Mouse (Mus musculus): ENCODE measurements around the gene Asap2.

Asap2 gene

DNA sequence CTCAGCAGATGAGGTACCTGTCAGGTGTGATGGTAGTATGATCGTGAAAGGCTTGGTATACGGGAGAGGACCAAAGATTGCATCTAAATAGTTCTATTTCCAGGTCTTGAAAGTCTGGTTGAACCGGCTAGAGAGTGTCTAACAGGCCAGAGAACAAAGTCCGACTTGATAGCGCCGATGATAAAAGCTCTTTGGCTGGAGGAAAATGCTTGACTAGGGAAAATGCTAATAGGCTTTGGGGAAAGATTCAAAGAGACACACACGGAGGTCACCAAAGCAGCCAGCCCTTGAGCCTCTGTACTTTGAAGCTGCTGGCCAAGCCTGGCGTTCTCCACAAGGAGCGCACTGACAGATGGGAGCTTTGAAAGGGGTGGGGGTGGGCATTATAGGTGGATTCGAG is 219.0 kb downstream of the Asap2 start:
- DNase-seq (ENCODE audit: low spot score): no peak

DNA sequence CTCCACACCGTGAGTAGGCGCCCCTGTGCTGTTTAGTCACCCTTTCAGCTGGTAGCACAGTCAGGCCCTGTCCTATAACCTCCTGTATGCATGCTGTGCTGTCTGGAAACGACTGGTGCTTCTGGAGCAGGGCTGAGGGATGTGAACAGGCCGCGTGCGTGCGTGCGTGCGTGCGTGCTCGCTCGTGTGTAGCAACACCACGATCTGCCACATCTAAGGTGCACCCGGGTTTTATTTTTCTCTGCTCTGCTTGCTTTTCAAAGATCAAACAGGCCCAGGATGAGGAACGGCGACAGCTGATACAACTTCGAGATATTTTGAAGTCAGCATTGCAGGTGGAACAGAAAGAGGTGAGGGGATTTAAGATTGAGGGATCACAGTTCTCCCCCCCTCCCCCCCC is 222.6 kb downstream of the Asap2 start:
- no peak for DNase-seq (ENCODE audit: low spot score)

DNA sequence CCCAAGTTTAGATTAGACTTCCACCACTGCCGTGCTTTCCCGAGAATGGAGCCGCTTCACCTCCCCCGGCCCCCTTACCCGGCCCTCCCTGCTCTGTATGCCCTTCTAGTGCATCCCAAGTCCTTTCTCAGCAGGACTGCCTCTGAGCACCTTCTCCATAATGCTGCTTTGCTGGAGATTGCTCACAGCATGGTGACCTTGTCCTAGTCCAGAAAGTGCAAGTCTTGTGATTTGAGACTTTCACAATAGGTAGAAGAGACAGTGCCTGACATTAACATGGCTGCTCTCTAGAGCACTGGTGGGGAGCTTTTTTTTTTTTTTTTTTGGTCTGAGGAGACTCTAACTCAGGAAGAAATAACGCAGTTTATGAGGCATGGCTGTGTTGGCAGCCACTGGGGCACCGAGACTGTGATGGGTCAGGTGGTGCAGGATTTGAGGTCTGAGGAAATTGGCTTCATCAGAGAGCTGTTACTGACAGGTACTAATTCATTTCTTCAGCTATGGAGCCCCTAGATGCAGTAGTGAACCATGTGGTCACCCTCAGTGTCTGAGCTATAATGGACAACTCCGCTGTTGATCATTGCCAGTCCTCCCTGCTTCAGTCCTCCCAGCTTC is 224.4 kb downstream of the Asap2 start:
- no peak for DNase-seq (ENCODE audit: low spot score)

DNA sequence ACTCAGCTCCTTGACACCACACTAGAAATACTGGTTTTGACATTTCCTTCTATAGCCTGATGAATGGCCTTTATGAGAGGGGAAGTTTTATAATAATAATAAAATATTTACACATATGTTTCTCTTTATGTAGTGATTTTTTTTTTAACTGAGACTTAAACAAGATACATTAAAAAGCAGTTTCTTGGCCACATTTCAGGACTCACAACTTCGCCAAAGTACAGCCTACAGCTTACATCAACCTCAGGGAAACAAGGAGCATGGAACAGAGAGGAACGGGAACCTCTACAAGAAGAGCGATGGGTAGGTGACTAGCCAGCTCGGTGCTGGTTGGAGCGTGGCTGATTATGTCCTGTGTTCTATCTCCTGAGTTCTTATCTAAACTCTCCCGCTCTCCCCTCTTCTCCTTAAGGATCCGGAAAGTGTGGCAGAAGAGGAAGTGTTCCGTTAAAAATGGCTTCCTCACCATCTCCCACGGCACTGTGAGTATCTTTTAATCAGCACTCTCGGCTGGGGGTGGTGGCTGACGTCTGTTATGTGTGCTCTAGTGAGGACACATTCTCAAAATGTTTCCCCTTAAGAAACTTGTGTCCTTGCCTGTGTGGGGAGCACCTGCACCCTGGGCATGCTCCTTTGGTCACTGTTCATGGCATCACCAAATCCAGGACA is 227.7 kb downstream of the Asap2 start:
- DNase-seq (ENCODE audit: low spot score): no peak

DNA sequence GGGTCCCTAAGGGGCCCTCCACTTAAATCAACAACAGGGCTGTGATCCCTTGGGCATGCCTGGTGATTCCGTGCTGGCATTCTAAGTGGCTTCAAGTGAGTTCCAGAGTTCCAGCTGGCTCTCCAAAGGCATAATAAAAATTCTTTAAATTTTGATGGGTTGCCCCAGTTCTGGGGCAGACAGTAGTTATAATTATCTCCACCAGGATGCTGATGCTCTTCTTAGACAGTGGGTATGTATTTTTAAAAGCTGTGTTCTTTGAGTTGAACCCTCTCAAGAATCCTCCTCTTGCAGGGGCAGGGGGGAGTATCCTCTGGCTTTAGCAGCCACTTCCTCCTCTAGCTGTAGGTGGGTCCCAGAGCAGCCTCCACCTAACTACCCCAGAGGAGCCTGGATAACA is 230.3 kb downstream of the Asap2 start:
- DNase-seq (ENCODE audit: low spot score): no peak

DNA sequence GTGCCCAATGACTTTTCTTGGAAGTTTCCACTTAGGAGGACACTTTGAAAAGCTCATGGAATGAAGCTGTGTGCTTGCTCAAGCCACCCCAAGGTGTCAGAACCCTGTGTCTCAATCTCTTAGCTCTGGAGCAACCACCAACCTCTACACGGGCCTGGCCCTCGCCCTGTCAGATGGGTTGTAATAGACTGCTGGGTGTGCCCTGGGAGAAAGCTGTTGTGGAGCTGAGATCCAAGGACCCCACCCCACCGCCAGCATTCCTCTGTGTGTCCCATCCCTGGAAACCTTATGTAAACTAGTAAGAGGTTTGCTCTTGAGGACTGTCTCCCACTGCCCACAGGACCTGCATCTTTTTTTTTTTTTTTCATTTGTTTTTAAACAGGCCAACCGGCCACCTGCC is 233.7 kb downstream of the Asap2 start:
- no peak for DNase-seq (ENCODE audit: low spot score)

DNA sequence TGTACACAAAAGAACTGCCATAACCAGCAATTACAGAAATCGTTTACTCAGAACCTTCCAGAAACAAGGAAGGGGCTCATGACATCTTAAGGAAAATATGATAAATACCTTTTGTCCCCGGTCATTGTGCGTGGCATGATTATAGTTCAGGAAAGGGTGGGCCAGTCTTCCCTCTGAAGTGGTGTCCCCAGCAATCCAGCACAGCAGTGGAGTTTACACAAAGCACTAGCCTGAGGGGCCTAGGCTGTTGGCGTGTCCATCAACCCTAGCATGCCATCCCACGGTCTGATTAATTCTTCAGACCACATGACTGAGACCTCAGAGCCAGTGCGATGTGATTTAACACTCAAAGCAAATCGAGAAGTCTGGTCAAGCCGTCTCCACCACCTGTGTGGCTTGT is 235.1 kb downstream of the Asap2 start:
- no peak for DNase-seq (ENCODE audit: low spot score)

DNA sequence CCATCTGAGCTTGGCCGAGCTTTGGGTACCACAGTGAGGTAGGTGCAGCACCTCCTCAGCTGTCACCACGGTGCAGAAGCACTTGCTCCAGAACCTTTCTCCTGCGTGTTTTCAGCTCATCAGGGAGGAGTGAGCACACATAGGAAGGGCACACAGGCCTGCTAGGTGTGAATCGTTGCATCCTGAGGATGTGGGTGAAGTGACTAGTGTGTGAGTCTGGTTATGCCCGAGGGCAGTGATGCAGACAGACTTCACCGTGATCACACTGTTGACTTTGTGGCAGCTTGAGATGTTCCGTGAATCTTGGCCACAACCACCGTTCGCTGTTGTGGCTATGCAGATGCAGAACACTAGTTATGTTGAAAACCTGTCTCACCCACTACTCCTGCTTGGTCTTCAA is 236.1 kb downstream of the Asap2 start:
- no peak for DNase-seq (ENCODE audit: low spot score)

DNA sequence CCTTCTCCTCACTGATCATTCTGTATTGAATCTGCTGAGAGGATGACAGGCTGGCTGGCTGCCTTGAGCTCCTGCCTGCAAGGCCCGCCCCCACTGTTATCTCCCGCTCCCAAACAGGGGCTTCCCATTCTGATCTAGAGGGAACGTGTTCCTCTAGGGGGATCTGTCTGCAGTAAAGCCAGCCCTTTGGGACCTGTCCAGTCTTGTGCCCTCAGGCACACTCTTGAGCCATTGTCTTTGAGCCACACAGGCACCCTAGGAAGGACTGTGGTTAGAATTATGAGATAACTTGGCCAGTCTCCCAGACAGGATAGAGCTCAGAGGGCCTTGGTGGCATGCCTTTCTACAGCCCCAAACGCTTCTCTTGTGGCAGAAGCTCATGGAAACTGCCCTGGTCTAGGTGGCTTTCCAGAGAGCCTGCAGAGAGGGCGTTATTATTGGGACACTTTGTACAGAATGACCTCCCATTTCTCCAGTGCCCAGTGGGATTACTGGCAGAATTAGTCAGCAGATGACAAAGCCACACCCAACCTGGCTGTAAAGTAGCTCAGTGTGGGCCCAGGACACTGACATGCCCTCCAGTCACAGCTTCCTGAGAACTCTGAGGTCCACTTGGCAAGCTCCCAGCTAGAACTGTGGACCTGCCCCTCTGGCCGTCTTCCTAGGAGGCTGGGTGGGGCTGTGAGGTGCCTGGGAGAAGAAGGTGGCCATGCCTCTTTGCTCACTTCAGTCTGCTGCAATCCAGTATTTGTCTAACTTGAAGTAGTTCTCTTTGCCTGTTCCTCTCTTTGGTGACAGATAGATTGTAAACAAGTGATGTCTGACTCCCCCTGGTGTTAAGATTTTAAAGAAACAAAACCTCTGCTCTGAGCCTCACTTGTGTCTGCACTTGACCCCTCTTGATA is 237.1 kb downstream of the Asap2 start:
- peak; percentile 80 for DNase-seq (ENCODE audit: low spot score)

DNA sequence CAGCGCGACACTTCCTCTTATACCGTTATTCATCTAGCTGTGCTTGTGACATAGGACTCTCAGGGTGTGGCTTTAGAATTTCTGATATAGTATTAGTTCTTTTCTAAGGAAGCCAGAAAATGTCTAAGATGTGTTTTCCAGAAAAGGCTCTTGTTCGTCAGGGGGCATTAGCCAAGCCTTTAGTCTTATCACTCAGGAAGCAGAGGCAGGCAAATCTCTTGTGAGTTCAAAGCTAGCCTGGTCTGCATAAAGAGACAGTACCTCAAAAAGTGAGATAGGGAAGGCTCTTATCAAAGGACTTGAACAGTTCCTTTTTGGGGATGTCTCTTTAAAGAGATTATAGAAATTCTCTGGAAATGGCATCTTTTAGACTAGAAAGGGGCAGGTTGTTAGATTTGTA is 238.4 kb downstream of the Asap2 start:
- no peak for DNase-seq (ENCODE audit: low spot score)

DNA sequence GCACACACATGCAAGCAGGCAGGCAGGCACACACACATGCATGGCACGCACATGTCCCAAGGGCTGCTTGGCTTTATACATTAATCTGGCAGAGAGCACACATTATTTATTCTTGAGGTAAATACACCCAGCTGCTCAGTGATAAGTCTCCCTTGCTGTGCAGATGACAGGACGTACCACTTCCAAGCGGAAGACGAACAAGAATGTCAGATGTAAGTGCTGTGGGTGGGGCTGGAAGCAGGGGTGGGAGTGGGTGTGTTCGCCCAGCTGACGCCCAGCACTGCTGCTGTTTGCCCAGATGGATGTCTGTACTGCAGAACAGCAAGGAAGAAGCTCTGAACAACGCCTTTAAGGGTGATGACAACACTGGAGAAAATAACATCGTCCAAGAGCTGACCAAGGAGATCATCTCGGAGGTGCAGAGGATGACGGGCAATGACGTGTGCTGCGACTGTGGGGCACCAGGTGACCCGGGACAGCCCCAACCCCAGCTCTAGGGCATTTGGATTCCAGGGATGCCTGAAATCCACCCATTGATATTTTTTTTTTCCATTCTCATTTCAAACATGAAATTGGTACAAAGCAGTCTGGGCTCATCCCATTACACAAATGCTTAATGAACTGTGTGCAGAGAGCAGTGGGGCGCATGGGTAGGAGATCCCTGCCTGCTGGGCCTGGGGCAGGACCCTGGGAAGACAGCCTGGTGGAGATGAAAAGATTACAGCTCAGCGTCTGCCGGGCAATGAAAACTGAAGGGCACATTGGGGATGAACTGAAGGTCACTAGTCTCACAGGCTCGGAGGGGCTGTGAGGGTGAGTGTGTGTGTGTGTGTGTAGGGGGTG is 239.0 kb downstream of the Asap2 start:
- DNase-seq (ENCODE audit: low spot score): no peak

DNA sequence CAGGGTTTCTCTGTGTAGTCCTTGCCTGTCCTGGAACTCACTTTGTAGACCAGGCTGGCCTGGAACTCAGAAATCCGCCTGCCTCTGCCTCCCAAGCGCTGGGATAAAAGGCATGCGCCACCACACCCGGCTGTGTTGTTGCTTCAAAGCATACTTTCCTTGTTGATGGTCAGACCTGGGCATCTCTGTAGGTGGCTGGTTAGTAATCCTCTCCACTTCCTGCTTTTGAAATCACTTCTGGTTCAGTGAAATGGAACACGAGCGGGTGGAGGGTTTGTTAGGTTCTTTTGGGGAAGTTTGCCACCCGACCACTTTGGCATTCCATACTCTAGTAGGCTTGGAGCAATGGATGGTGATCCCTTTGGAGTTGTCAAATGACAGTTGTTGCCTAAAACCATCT is 243.5 kb downstream of the Asap2 start:
- DNase-seq (ENCODE audit: low spot score): no peak

DNA sequence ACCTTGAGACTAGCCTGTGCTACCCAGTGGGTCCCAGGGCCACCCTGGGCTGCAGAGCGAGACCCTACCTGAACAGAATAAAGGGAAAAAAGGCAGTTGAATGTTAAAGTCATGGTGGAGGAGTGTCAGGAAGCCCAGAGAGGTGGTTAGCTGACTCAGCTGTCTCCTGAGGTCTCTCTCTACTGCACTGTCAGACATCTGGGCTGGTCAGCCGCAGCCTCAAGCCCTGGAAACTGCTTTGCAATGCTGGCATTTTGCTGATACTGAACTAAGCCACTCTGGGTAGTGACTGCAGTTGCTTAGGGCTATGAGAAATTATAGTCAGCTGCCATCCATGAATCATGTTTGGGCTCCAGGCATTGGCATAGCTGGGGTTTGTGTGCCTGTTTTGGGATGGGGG is 244.3 kb downstream of the Asap2 start:
- DNase-seq (ENCODE audit: low spot score): no peak

DNA sequence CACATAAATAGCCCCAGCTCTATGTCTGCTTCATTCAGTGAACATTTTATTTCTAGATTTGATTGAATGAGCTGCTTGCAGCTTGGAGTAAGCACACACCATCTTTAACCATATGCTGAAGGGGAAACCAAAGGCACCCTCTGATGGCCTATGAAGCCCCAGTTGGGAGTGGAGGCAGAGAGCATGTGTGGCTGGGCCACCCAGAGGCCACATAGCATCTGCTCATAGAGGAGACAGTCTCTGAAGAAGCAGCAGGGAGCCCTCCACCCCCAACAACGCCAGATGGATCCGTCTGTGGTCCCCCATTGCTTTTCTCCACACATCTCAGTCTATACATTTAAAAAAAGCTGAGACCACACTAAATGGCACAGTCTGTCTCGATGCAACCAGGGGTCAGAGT is 251.7 kb downstream of the Asap2 start:
- DNase-seq (ENCODE audit: low spot score): no peak

DNA sequence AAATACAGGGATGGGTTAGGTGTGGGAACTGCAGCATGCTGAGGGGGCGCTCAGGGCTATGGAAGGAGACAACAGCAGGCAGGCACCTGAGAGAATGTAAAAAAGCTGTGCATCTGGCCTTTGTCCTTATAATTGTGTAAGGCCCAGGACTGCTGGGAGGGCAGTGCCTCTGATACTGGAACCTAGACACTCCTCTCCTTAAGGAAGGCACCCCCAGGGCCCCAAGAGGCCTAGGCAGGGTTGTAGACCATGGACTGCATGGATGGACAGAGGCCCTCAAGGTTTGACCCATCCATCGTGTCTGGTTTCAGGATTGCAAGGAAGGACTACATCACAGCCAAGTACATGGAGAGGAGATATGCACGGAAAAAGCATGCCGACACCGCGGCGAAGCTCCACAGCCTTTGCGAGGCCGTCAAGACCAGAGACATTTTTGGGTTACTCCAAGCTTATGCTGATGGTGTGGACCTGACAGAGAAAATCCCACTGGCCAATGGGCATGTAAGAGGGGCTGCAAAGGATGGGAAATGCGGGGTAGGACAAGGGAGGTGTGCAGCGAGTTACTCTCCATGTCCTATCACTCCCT is 254.2 kb downstream of the Asap2 start:
- DNase-seq (ENCODE audit: low spot score): no peak

DNA sequence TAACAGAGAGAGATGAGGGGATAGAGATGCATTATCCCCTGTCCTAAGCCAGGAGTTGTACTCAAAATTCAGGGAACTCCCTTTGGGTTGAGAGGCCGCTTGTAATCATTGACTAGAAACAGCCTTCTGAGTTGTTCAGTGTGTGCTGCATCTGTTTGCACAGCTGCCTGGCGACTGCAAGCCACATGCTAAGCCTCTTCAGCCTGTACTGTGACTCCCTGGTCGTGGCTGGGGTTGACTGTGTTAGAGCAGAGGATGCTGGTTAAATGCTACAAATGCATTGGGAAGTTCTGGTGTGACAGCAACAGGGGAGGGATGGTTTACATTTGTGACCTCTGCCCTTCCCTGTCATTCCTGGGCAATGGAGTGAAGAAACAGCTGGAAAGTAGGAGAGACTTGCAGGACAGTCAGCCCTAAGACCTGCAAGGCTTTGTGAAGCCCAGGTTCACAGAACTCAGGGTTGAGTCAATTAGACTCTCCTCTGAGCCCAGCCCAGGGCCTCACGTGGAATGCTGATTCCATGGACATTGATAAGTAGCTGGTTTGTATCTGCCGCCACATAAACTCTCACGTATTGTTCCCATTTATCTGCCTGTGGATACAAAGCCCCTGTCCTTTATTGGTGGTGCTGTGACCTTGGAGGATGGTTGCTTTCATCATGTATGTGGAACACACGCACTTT is 257.6 kb downstream of the Asap2 start:
- no peak for DNase-seq (ENCODE audit: low spot score)

DNA sequence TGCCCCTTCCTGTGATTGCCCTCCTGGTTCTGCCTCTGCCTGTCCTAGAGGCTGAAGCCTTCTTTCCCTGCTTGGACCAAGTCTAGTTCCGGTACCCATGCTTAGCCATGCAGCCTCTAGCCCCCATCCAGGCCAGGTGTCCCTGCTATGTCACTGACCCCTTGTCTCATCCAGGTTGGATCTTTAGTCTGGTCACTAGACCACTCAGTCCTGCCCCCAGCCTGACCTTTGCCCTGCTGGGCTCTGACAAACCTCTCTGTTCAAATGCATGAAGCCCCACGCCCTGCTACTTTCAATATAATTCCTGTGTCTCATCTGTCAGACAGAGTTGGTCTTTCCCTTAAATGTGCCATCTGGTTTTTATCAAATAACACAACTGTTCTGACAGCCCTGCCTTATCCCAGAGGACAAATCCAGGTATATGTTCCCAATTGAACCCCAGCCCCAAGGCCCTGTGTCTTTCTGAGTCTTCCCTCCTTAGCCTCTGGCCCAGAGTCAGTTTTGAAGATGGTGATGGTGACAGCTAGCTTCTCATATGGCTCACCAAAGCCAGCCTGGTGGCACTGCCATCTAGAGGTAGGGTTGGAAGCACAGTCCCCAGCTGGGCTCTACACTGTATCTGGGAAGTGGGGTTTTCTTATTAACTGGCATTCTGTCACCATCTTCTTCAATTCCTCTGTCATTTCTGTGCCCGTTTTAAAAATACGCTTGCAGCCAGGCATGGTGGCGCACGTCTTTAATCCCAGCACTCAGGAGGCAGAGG is 270.4 kb downstream of the Asap2 start:
- no peak for DNase-seq (ENCODE audit: low spot score)

DNA sequence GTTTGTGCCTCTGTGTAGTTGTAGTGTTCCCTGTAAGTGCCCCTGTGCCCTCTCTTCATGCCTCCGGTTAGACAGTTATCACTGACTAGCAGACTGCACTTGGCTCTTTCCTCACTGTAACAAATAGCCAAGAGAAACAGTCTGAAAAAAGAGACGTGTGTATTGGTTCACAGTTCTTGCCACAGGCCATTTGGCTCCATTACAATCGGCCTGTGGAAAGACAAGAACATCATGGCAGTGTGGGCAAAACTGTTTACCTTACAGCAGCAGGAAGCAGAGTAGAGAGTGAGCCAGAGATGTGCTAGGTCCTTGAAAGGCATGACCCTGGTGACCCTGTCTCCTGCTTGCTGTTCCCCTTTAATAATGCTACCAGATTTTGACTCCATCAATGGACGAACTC is 271.3 kb downstream of the Asap2 start:
- DNase-seq (ENCODE audit: low spot score): no peak

DNA sequence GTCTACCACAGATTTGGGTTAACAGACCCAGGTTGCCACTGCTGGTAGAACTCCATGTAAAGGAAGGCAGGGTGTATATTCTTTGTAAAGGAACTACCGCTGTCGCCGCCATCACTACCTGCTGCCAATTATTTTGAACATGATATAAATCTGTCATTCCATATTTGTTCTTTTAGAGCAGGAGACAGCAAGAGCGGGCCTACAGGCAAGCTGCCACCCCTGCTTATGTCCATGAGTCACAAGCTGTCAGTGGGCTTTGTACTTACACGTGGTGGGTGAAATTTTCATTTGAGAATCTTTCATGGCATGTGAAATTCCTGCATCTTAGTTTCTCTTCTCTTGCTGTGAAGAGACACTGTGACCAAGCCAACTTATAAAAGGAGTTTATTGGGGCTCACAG is 273.0 kb downstream of the Asap2 start:
- DNase-seq (ENCODE audit: low spot score): no peak

DNA sequence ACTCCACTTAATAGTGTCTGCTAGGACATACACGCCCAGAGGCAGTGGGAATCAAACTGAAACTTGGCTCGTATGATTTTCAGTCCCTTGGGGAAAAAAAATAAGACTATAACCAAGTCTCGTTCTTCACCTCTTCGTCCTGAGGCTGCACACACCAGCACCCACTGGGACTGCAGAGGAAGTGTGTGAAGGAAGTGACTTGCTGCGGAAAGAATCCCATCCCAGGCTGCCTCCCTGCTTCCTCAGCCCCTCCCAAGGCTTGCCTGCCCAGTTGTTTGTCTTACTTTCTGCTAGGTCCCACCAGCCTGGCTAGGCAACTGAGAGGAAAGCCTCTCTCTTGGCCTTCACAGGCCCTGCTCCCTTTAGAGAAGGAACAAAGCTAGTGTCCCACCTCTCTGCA is 274.0 kb downstream of the Asap2 start:
- DNase-seq (ENCODE audit: low spot score): no peak

DNA sequence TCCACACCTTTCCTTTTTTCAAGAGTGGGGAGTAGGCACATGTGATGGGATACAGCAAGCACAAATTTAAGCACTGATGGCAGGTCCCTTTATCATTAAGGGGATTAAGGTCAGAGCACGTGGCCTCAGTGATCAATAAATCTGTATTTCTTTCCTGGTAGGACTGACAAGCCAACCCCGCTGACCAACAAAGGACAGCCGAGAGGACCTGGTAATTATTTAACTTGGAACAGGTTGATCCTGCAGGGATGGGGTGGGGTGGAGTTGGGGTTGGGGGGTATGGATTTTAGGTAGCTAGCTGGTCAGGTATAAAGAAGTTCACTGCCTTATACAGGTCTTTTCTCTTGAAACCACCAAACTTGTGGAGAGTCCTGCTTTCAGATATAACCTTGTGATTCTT is 274.7 kb downstream of the Asap2 start:
- DNase-seq (ENCODE audit: low spot score): no peak

All from MN1 (cell line).